Mouse (Mus musculus) cerebral cortex, adult 2 months (tissue): Measurements from ENCODE around the gene Pde6d.

Experiments used
- WGBS: fragments of 180-500 bp; shearing (Covaris S2); methylation state at CpG from one replicate; pipeline ENCODE4 v1.1.7; 2018; 5-methylcytosine and 5-hydroxymethylcytosine counted together

Pde6d gene

DNA sequence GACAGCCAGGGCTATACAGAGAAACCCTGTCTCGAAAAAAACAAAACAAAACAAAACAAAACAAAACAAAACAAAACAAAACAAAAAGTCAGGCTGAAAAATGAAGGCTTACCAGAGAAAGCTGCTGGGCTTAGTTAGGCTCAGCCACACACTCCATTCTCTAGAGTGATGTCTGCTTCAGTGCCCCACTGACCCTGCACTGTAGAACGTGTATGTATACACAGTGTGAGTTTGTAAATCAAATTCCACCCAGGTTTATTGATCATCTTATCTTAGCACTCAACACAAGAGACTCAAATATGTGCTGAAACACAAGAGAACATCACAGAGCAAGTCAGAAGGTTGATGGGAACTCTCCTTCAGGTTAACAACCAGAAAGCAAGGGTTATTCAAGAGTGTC is 14.0 kb downstream of the Pde6d start:
- WGBS: 78% methylated on average over 2 of the region's 2 CpGs

DNA sequence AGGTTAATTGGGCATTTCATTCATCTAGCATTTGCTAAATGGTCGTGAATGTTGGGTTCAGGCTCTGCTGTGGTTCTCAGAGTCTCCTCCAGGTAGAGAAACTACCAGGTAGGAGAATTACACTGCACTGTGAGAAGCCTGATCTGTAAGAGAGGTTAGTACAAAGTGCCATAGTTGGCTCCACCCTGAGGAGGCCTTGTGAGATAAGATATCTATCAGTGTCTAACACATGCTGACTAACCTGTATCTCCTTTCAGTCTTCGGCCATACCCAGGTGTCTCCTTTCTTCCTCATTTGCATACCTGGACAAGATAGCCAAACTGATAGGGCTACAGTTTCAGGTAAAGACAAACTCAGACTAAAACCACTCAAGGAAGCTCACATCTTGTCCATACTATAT is 19.8 kb downstream of the Pde6d start:
- 93% methylated on average over 2 of the region's 2 CpGs for WGBS

DNA sequence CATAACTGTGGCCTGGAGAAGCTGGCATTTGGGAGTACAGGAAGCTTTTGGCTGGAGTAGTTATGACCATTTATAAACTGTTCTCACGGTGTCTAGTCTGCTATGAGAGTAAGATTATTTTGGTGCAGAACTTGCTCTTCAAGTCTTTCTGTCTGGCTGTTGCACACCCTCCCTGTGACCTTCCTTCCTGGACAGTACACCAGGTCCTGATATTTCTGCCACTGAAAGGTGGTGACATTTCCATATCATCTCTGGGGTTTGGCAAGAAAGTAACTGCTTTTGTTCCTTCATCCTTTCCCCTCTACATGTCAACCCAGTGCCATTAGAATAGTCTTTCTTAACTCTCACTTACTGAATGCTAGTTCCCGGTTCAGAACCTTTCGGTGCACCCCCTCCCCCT is 23.2 kb downstream of the Pde6d start:
- 87% methylated on average over 3 of the region's 3 CpGs for WGBS

DNA sequence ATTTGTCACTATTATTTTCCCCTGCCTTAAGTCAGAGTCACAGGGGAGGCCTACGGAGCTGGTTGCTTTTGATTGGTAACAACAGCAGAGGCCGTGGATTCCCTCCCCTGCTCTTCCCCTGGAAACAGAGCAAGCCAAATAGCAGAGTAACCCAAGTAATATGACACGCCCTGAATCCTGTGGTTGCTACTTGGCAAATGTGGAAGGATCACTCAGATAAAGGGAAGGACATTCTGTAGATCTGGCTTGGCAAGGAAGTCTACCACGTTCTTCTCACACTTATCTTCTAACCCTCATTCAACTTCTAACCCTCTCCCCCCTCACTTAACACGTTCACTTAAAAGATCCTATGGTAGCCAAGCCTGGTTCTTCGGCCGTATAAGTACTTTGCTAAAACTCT is 24.6 kb downstream of the Pde6d start:
- 87% methylated on average over 7 of the region's 7 CpGs for WGBS

DNA sequence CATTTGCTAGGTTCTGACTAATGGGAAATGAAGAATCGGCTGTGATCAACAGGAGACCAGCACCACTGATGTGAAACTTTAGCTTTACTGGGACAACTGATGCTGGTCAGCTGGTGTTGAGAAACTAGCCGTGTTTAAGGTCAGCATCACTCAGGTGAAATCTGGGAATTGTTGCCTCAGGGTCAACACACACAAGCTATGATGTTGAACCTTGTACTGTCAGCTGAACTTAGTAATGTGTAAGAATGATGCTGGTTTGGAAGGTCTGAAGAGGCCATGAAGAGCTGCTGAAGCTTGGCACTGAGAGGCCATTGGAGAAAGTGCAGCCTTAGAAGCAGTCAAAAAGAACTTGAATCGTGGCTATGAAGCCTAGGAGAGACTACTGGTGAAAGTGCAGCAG is 26.8 kb downstream of the Pde6d start:
- WGBS: 84% methylated on average over 3 of the region's 3 CpGs

DNA sequence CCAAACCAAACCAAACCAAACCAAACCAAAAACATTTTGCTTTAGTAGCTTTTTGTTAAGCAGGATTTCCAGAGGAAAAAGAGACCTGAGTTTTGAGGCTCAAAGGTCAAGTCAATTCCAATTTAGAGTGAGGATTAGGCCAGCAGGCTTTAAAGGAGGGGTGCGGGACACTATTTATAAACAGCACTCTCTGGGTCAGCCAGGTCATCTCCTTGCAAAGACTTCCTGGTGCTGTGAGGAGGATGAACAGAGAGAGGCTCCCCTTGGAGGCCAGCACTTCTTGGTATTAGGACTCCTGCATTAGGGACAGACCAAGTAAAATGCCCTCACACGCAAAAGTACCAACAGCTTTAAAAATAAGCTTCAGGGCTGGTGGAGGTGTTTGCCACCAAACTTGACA is 30.6 kb downstream of the Pde6d start:
- WGBS: 66% methylated on average over 2 of the region's 2 CpGs

DNA sequence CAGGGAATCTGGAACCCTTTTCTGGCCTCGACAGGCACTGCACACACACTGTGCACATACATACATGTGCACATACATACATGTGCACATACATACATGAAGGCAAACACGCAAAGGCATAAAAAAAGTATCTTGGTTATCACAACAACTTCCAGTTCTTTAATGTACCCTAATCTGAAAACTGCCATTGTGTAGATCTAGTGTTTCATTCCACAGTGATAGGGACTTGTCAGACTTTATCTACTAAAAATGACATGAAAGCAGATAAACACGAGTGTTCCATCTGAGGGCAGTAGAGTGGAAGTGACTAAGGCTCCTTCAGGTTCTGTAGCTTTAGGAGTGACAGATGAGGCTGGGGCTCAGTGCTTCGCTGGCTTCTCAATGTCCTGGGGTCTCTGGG is 31.1 kb downstream of the Pde6d start:
- 83% methylated on average over 4 of the region's 4 CpGs for WGBS

DNA sequence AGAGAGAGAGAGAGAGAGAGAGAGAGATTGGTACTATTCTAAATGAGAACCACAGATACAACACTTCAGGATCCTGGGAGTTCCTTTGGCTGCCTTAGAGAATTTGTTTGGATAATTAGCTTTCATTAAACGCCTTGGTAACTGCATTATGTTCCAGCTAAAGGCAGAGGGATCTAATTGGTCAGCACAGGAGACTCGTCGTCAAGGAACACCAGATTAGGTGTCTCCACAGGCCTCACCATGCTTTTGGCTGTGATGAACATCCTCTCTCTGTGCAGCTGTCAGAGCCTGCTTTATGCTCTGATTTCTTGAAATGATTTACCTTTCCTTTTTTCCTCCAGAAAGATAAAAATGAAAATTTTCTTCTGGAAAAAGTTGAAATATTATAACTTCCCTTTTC is 35.6 kb downstream of the Pde6d start:
- WGBS: 51% methylated on average over 3 of the region's 3 CpGs

DNA sequence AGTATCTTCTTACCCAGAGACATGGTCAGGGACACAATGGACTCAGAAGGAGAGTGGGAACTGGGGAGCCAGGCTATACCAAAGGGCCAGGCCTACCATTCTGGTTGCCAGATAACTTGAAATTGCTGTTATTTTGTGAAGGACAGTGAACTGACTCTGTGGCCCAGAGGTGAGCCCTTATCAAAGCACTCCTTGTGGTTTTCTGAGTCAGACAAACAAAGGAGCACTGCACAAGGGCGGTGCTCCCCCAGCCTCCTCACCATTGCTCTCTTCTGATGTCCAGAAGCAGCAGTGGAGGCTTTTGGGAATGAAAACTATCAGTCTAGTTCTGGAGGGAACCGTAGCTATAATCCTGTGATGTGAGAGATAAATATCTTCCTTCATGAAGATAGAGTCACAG is 39.8 kb downstream of the Pde6d start:
- WGBS: 89% methylated on average over 2 of the region's 2 CpGs

DNA sequence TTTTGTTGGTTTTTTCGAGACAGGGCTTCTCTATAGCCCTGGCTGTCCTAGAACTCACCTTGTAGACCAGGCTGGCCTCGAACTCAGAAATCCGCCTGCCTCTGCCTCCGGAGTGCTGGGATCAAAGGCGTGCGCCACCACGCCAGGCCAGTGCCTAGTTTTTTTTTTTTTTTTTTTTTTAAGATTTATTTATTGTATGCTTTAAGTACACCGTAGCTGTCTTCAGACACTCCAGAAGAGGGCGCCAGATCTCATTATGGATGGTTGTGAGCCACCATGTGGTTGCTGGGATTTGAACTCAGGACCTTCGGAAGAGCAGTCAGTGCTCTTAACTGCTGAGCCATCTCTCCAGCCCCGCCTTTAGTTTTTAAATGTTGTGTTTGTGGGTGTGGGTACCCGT is 42.8 kb downstream of the Pde6d start:
- WGBS: 90% methylated on average over 12 of the region's 12 CpGs

DNA sequence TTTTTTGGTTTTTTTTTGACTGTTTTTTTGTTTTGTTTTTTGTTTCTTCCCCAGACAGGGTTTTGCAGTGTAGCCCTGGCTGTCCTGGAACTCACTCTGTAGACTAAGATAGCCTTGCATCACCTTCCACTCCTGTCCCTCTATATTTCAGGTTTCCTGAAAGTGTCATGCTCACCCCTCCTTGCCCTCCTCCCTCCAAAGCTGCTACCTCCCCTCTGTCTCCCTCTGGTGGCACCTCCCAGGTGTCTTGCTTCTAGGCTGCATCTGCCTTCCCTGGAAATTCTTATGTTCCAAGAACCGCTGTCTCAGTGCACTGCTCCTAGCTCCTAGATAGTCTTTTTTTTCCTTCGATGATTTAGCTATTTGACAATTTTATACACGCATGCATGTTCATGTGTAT is 44.0 kb downstream of the Pde6d start:
- WGBS: 64% methylated on average over 3 of the region's 3 CpGs

DNA sequence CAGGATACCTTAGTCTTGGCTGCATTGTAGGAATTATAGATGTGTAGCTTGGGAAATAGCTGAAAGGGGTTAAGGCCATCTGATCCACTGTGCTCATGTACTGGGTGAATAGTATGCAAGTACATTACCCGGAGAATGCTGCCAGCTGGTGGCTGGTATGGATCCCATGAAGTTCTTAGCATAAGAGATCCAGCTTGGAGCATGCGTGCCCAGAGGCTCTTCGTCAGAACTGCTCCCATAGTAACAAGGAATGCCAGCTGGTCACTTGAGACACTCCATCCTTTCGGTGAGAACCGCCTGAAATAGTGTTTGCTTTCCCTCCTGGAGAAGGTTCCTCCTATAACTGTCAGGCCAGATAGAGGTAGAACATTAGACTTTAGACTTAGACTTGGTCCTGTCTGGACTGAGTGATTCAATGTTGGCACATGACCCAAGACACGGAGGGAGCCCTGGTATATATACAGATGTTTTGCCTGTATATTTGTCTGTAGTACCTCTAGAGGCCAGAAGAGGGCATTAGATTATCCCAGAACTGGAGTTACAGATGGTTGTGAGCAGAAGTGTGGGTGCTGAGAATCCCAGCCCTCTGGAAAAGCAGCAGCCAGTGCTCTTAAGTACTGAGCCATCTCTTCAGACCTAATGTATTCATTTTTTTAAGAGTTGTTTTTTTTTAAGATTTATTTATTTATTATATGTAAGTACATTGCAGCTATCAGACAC is 48.9 kb downstream of the Pde6d start:
- WGBS: 49% methylated on average over 6 of the region's 6 CpGs

DNA sequence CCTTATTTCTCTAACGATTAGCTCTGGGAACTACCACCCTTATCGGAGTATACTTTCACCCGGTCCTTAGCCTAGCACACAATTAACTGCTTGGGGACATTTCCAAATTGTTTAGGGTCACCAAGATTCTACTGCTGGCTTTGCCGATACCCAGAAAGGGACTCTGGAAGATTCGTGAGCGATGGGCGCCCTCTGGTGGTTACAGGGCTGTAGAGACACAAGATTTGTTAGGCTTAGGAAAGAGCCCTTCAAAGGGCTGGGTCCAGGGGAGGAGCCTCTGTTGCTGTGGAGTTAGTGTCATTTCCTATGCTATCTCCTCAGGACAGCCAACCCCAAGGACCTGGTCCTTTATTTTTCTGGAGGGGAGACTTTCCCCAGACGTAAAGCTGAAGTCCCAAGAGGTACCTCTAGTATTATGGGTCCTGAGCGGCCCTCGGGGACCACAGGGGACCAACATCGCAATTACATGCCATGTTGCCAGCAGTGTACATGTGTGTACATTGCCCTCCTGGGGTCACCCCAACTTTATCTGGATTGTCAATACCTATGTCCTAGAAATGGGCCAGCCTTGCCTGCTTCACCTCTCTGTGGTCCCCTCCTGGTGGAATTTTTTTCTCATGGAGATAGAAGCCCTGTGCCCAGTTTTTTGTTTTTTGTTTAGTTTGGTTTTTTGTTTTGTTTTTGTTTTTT is 49.9 kb downstream of the Pde6d start:
- WGBS: 23% methylated on average over 11 of the region's 11 CpGs

DNA sequence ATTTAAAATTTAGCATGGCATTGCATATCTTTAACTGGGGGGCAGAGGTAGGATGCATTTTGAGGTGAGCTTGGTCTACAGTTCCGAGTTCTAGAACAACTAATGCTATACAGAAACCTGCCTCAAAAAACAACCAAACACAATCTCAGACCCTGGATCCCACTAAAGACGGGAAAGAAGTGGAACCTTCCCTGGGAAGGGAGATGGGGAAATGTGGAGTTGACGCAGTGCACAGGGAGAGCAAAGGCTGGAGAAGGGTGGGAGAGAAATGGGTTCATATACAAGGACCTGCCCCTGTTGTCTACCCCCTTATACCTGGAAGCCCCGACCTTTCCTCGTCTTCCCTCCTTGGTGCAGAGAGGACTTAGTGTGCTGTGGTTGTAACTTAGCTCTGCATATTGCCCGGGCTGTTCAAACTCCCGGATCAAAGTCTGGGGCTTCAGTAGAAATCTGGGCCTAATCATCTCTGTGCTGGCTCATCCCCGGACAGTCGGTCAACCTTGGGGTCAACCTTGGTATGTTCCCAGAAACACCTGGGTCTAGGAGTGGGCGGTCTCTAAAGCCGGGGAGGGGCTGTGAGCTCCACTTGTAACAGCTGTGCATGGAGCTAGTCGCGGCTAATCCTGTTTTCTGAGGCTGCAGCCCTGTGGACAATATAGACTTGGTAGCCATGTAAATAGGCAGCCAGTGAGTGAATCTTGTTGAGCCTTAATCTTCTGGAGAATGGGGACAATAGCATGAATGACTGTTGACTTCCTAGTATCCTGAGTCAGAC is 50.7 kb downstream of the Pde6d start:
- WGBS: 26% methylated on average over 13 of the region's 13 CpGs

DNA sequence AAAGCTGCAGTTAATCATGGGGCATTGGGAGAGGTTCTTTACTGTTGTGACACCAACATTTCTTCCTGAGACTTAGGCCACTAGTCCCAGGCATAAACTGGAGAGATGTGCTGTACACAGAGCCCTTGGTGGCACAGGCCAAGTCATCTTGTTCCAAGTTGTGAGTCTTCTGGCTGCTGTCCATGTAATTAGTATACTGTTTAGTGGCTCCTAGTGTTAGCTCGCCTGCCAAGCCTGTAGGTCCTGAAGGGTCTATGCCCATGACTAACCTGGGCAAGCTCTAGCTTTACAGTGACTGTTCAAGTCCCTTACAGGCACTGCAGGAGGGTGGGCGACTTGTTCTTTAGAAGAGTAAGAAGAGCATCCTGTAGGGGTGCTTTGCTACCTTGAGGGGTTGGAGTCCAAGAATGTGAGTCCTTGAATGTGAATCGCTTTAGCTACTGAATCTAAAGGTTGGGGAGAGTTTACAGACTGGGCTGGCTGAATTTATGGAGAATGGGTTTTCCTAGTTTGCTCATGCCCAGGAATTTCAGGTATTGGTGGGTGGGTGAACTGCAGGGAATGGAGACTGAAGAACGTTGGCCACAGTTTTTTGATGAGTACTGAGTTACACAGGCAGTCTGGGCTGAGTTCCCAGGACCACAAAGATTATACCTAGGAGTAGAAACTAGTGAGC is 51.4 kb downstream of the Pde6d start:
- WGBS: 27% methylated on average over 4 of the region's 4 CpGs

DNA sequence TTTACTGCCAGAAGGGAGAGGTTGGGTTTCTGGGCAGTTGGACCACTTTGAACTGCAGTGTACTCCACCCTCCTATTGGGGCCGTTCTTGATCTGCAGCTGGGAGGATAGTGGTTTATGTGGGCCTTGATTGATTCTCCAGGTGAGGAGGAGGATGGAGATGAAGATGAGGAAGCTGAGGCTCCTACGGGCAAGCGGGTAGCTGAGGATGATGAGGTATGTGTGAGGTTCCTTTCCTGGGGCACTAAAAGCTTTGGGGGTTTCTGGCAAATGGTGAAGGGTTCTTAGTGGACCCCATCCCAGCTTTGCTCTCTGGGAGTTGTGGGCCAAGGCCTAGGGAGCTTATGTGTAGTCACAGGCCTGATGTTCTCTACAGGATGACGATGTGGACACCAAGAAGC is 52.8 kb downstream of the Pde6d start:
- WGBS: 17% methylated on average over 4 of the region's 4 CpGs

DNA sequence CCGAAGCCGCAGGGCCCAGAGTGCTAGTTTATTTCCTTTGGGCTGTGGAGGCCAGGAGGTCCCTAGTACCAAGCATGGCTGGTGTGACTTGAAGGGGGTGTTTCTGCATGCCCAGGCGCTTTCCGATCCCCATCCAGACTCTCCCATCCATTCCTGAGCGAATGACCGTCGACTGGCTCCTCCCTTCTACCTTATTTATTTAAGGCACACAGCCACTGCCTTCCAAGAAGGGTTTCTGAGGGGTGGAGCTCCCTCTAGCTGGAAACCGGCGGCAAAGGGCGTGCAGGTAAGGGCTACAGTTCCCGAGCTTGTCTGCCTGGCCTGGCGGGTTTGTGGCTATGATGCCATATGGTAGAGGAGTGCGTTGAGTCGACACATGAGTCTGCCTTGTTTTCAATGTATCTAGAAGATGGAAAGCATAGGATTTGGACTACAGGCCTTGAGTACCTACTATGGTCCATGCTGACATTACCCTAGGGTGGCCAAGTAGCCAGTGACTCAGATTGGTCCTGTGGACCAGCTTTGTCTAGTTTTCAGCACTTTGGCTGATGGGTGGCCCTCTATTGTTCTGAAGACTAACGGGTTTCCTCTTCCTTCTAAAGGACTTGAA is 53.8 kb downstream of the Pde6d start:
- 2% methylated on average over 15 of the region's 15 CpGs for WGBS

DNA sequence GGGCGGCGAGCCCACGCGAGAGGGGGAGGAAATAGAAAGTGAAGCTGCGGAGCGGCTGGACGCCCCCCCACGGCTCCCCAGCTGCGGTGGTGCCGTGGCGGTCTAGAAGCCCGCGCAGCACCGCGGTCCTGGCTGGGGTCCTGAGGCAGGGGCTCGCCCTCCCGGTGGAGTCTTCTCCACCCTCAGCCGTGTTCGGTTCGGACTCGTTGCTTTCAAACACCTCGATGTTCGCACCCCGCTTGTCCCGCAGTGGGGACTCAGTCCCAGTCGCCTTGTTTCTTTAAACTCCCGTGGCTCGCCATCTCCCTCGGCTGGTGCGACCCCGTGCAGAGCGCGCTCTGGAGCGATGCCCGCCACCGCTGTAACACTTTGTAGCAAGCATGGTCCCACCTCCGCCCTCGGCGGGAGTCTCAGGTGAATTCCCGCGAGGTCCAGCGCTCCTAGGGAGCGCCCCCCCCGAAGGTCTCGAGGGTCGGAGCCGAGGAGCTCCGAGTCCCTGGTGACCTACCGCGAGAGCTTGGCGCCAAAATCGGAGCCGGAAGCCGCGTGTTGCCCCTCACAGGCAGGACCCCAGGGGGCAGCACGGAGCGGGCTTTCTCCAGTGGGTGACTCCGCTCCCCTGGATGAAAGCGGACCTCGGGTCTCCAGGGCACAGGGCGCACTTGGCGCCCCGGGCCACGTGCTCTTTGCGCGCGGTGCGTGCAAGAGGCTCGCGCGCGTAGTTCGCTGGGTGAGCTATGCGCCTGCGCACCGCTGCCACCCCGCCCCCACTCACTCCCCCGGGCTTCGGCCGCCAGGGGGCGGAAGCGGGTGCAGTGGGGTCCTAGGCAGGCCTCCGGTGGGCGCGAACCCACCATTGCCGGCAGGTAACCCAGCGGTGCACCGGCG is 54.6 kb downstream of the Pde6d start:
- under 1% methylated on average over 89 of the region's 89 CpGs for WGBS

DNA sequence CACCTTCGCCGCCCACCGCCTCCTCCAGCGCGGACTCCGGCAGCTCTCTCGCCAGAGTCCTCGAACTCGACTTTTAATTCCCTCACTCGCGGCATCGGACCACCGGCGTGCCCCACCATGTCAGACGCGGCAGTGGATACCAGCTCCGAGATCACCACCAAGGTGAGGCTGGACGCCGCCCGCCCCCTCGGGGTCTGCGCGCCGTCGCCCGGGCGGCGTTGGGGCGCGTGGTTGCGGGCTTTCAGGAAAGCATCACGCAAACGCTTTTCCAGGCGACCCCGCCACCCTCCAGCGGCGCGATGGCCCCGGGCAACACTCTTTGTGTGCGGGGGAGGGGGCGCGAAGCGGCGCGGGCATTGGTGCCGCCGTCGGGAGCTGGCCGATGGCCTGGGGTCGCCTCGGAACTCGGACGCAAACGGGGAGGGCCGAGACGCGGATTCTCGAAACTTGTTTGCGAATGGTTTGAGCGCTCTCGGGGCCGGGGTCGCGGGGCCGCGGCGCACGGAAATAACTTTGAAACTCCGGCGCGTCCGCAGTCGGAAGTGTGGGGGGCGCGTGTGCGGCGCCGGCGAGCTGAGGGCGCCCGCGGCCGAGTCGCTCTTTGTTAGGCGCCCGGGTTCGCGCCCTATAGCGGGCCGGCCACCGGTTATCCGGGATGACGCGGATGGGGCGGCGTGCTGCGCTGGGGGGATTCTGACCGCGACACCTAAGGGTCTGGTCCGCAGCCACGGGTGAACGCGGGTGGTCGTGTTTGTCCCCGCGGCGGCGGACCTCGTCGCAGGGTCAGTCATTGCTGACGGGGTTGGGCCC is 55.4 kb downstream of the Pde6d start:
- WGBS: under 1% methylated on average over 111 of the region's 111 CpGs
